Mouse (Mus musculus) fibroblast of lung, adult 2 months (primary cell): ENCODE measurements at regions not wholly inside any gene's neighbourhood (a gene's known extent, or its start where the extent isn't known, plus 50 kb on each side); places are given as distances from the start of the nearest gene placed in this dataset.
"Not testable (repeated sequence)": the region's sequence is repeated elsewhere in the genome, so short reads cannot be mapped to it uniquely, and the experiment has no call there.

Source experiments
- DNase-seq: peaks from one replicate; pipeline ENCODE4 v3.0.0-alpha.2; 2011; ENCODE audit warnings: low read depth

GRCm38 (mm10) chr15:4206371-4206770, 168.9 kb upstream of the Plcxd3 start:
- DNase-seq: no peak

- no peak for DNase-seq
Observed at GRCm38 (mm10) chr15:4213371-4213770, 161.9 kb upstream of the Plcxd3 start.

- DNase-seq: peak; percentile 5
Observed at GRCm38 (mm10) chr15:4219102-4219501, 156.2 kb upstream of the Plcxd3 start.

- DNase-seq: no peak
Observed at GRCm38 (mm10) chr15:4228055-4228454, 147.2 kb upstream of the Plcxd3 start.

GRCm38 (mm10) chr15:4240649-4241048, 134.6 kb upstream of the Plcxd3 start:
- no peak for DNase-seq

GRCm38 (mm10) chr15:4247637-4248136, 127.6 kb upstream of the Plcxd3 start:
- DNase-seq: peak; percentile 23

- no peak for DNase-seq
Observed at GRCm38 (mm10) chr15:4264601-4265000, 110.7 kb upstream of the Plcxd3 start.

- DNase-seq: no peak
Observed at GRCm38 (mm10) chr15:4269835-4270234, 105.5 kb upstream of the Plcxd3 start.

GRCm38 (mm10) chr15:4277011-4277410, 98.3 kb upstream of the Plcxd3 start:
- no peak for DNase-seq

- no peak for DNase-seq
Observed at GRCm38 (mm10) chr15:4307498-4307897, 67.8 kb upstream of the Plcxd3 start.

GRCm38 (mm10) chr15:4313698-4314097, 61.6 kb upstream of the Plcxd3 start:
- DNase-seq: not testable (repeated sequence)

- no peak for DNase-seq
Observed at GRCm38 (mm10) chr15:4315897-4316296, 59.4 kb upstream of the Plcxd3 start.
